ENCODE assay signal across 27 mouse cellular contexts in genomic region chr4:155168835-155169252, GRCm38 (mm10). TPM values are rescaled to one million over a fixed set of nuclear protein-coding genes. Genes with fewer than 3 reads are reported as not detected.
DNase-seq lines count a peak whose midpoint lies in the region; ATAC-seq and TF ChIP-seq lines count a peak whose summit lies in the region.
"Had no signal": no experiment of that assay in that cellular context is flagged by ENCODE, and none has a peak within 500 bp of the region (broad histone marks: within the 10 kb centered on the region; RNA-seq: fewer than 3 reads in every experiment).

No protein-coding gene starts in this region.

- peaks cover 29% of the 10 kb centered on the region for H3K4me1 ChIP-seq in liver, postnatal 0 days (ENCODE audit: insufficient read depth)

- no peak overlapping the region for H3K4me2 ChIP-seq in liver, postnatal 0 days (ENCODE audit: low read depth, low read length)
- H3K4me2 ChIP-seq: heart, embryonic 15.5 days; kidney, embryonic 15.5 days; limb, embryonic 15.5 days; lung, embryonic 15.5 days; midbrain, embryonic 11.5 days; neural tube, embryonic 15.5 days; stomach, embryonic 15.5 days had no signal

- H3K9ac ChIP-seq in liver, postnatal 0 days (replicated peaks), result no peak overlapping the region
- H3K9ac ChIP-seq: heart, embryonic 15.5 days; kidney, embryonic 15.5 days; limb, embryonic 15.5 days; liver, embryonic 14.5 days; lung, embryonic 15.5 days; neural tube, embryonic 15.5 days; stomach, embryonic 15.5 days had no signal

- H3K4me3 ChIP-seq in gastrocnemius, adult 2 months, result no peak overlapping the region
- H3K4me3 ChIP-seq in liver, postnatal 0 days (ENCODE audit: low read depth, low read length), result no peak overlapping the region
- H3K4me3 ChIP-seq: embryonic facial prominence, embryonic 10.5 days; heart, embryonic 15.5 days; kidney, embryonic 15.5 days; limb, embryonic 15.5 days; lung, embryonic 15.5 days; neural tube, embryonic 15.5 days; stomach, embryonic 15.5 days had no signal

- DNase-seq in gastrocnemius, adult 2 months, result no peak
- no peak for DNase-seq in gastrocnemius, postnatal 10 days
- peak; percentile 80 for DNase-seq in CD4-positive, CD25-positive, alpha-beta regulatory T cell, adult 2 months (ENCODE audit: low read depth, low spot score)
- DNase-seq in thymus, postnatal 25 days, result peak; percentile 56
- DNase-seq in liver, postnatal 0 days, result no peak
- DNase-seq in gastrocnemius, adult 18-20 months (ENCODE audit: low spot score), result no peak
- DNase-seq in left cerebral cortex, postnatal 14 days (ENCODE audit: low spot score in 2 of 2), result no peak
- DNase-seq: cerebellum, adult 11-12 months; cerebellum, postnatal 10 days; heart, postnatal 36 days; kidney, postnatal 36 days; layer of hippocampus, postnatal 36 days; right cerebral cortex, adult 18-20 months; right cerebral cortex, postnatal 4 days had no signal

- intact Hi-C loops in gastrocnemius, adult 2 months (cut with DNase I), result no loop called here
- intact Hi-C loops in left cerebral cortex, postnatal 14 days (cut with DNase I), result no loop called here

- WGBS in liver, postnatal 0 days (ENCODE audit: insufficient replicate concordance), result 87% methylated on average over 8 of the region's 8 CpGs

- peak; percentile 74 for ATAC-seq in activated CD4-positive, CD25-positive, alpha-beta regulatory T cell, adult 4 months
- no peak for ATAC-seq in liver, postnatal 0 days
- ATAC-seq: hindbrain, embryonic 16.5 days; intestine, postnatal 0 days had no signal

- H3K27ac ChIP-seq in gastrocnemius, adult 2 months, result 0 out of 2 replicates have a peak overlapping the region, but pooled peaks have one; percentile 9
- no peak overlapping the region for H3K27ac ChIP-seq in liver, postnatal 0 days (ENCODE audit: low read depth)
- H3K27ac ChIP-seq: embryonic facial prominence, embryonic 10.5 days; heart, embryonic 15.5 days; kidney, embryonic 15.5 days; limb, embryonic 15.5 days; liver, embryonic 14.5 days; lung, embryonic 15.5 days; macrophage; neural tube, embryonic 15.5 days; stomach, embryonic 15.5 days had no signal

- H3K27me3 ChIP-seq in liver, postnatal 0 days (ENCODE audit: insufficient read depth, low read length), result no peaks in the 10 kb centered on the region
- H3K27me3 ChIP-seq: heart, embryonic 15.5 days; kidney, embryonic 15.5 days; limb, embryonic 15.5 days; lung, embryonic 15.5 days; neural tube, embryonic 15.5 days; stomach, embryonic 15.5 days had no signal

- TF ChIP-seq CTCF in gastrocnemius, adult 2 months (IDR thresholded peaks at IDR 0.05), result no peak
- no peak for TF ChIP-seq CTCF in liver, postnatal 0 days (IDR thresholded peaks at IDR 0.05; ENCODE audit: low read depth)

- no peaks in the 10 kb centered on the region for H3K9me3 ChIP-seq in liver, postnatal 0 days (ENCODE audit: low read length)
- H3K9me3 ChIP-seq: embryonic facial prominence, embryonic 10.5 days; heart, embryonic 15.5 days; limb, embryonic 15.5 days; lung, embryonic 15.5 days; neural tube, embryonic 15.5 days; stomach, embryonic 15.5 days had no signal

- H3K36me3 ChIP-seq in liver, postnatal 0 days (replicated peaks; ENCODE audit: insufficient read depth, low read length), result 0 out of 2 replicates have a peak, but pooled peaks cover 2% of the 10 kb centered on the region
- H3K36me3 ChIP-seq: heart, embryonic 15.5 days; kidney, embryonic 15.5 days; limb, embryonic 15.5 days; lung, embryonic 15.5 days; neural tube, embryonic 15.5 days; stomach, embryonic 15.5 days had no signal

- TF ChIP-seq EP300 in liver, postnatal 0 days (IDR thresholded peaks at IDR 0.05; ENCODE audit: low read depth), result no peak

RNA-seq across cellular contexts. Expression of gene Ski, which starts 53.5 kb away (rescaled TPM):
- 10 to 100 TPM; 28.5 to 35.6 TPM for total RNA-seq in gastrocnemius, adult 2 months (2021)
- 10 to 100 TPM; 68.1 to 79.6 TPM for total RNA-seq in gastrocnemius, postnatal 10 days (2021)
- 10 to 100 TPM; 24.7 to 25.0 TPM for polyA plus RNA-seq in activated CD4-positive, CD25-positive, alpha-beta regulatory T cell, adult 4 months (2017; shearing (Covaris generic))
- polyA plus RNA-seq in liver, postnatal 0 days (2015; fragmentation: Nextera tagmentation; extraction: Ambion mirVana), result 3.5 and 3.7 TPM in 2 replicates
- 10 to 100 TPM; 28.3 to 31.3 TPM for total RNA-seq in gastrocnemius, adult 18-20 months (2021)
- 100 to 1,000 TPM; 110 to 111 TPM for total RNA-seq in left cerebral cortex, postnatal 14 days (2021)

Comparison
In these comparisons a context has a peak if more than half of its experiments do, and no peak if none do; other contexts are left out.
1. DNase-seq: peak in CD4-positive, CD25-positive, alpha-beta regulatory T cell, adult 2 months (single experiment) and thymus, postnatal 25 days (single experiment); none in gastrocnemius, adult 2 months (single experiment), gastrocnemius, postnatal 10 days (single experiment), liver, postnatal 0 days (single experiment), gastrocnemius, adult 18-20 months (single experiment) and left cerebral cortex, postnatal 14 days (0 of 2).